Mouse (Mus musculus): Measurements from ENCODE around the gene Neurod1. TPM values are rescaled to one million over a fixed set of nuclear protein-coding genes. Genes with fewer than 3 reads are reported as not detected.

The Neurod1 gene
- polyA plus RNA-seq, 1 experiment from 2014 or later: 23.6 TPM

DNA sequence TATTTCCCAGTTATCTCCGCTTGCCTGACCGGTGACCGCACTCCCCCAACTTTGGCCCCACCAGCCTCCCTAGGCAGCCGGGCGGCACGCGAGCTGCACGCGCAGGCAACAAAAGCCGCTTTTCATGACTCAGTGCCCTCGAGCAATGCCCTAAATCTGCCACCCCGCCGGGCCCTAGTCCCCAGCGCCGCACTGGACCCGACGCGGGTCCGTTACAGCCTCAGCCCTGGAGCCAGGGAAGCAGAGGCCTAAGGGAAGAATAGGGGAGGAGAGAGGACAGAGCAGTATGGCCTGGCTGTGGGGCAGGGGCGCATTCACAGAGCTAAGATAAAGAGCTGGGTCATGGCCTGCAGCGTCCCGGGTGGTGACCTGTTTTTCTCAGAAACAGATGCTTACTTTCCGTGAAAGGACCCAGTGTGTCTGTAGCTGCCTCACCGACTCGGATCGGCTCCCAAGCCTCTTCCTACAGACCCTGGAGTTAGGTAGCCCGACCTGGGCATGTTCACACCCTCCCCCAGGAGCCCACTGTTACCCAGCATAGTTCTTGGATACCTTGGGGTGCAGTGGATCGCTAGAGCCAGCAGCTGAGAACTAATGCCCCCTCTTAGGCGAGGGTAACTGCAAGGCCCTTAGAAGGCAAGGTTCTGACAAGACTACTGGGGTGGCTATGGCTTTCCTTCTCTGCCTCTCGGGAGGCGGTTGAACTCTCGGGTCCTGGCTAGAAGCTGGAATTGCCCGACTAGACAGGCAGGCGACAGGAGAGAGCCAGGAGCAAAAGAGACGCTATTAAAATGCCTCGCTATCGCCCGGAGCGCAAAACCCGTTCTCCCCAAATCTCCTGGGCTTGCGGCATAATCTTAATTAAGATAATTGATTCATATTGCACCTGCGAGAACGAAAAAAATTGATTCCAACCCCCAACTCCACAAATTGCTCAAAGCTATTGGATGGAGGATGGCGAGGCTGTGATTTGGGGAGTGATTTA lies 2.8 kb upstream of the Neurod1 start:
- ATAC-seq (ENCODE audit: low read depth): peak; percentile 32; the same call in 1 of the 2 replicates
- no peaks in the 10 kb centered on the region for H3K36me3 ChIP-seq (ENCODE audit: control insufficient read depth, insufficient read depth, low read length)
- no peak overlapping the region for H3K9ac ChIP-seq (replicated peaks; ENCODE audit: low read depth, low read length)
- peak overlapping the region; percentile 22; the same call in 1 of the 2 replicates for H3K27ac ChIP-seq (ENCODE audit: low read depth, low read length)
- no peaks in the 10 kb centered on the region for H3K9me3 ChIP-seq (ENCODE audit: control insufficient read depth, low read length)
- no peak overlapping the region for H3K4me3 ChIP-seq (ENCODE audit: low read depth, low read length)
- peaks cover 13% of the 10 kb centered on the region; the same call in 1 of the 2 replicates for H3K4me1 ChIP-seq (ENCODE audit: control insufficient read depth, insufficient read depth, low read length)
- peak overlapping the region; percentile 36 for H3K4me2 ChIP-seq (ENCODE audit: low read depth, low read length)
- H3K27me3 ChIP-seq (ENCODE audit: control insufficient read depth, insufficient read depth, low read length): peaks cover 19% of the 10 kb centered on the region
- 3% methylated on average over 44 of the region's 44 CpGs for WGBS

DNA sequence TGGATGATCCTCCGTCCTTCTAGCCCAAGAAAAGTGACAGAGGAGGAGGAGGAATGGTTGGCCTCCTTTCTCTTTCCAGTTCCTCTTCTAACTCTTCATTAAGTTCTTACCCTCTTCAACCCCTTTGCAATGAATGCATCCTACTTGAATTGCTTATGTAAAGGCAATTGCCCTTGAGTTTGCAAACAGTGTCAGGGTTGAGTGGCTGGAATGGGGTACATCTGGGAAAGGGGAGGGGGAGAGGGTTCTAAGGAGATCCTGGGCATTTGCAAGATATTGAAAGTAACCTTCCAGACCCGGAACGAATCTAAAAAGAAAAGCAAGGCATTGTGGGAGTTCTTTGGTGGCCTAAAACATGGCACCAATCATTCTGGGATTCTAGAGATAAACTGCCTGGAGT lies 1.4 kb upstream of the Neurod1 start:
- H3K27me3 ChIP-seq (ENCODE audit: control insufficient read depth, insufficient read depth, low read length): peaks cover 19% of the 10 kb centered on the region

DNA sequence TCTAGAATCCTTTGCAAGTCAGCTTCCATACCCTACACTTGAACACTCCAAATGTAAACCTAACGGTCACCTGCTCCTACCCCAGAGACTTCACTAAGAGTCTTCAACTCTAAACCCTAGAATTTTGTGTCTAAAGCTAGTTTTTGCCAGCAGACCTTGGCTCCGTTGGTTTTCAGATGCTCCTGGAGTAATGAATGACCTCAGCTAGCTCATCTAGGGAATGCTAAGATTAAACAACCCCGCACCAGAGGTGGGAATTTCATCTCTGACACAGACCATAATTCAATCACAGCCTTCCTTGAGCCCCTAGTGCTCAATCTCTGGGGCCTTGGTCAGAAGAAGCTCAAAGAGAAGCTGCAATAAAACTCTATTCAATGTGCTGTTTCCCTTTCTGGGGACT lies 883 bp upstream of the Neurod1 start:
- no peak for ATAC-seq (ENCODE audit: low read depth)
- no peak overlapping the region for H3K4me3 ChIP-seq (ENCODE audit: low read depth, low read length)
- WGBS: 40% methylated on average over 3 of the region's 3 CpGs
- no peaks in the 10 kb centered on the region for H3K36me3 ChIP-seq (ENCODE audit: control insufficient read depth, insufficient read depth, low read length)
- peaks cover 19% of the 10 kb centered on the region for H3K27me3 ChIP-seq (ENCODE audit: control insufficient read depth, insufficient read depth, low read length)
- no peak overlapping the region for H3K27ac ChIP-seq (ENCODE audit: low read depth, low read length)
- no peaks in the 10 kb centered on the region for H3K9me3 ChIP-seq (ENCODE audit: control insufficient read depth, low read length)
- no peak overlapping the region for H3K4me2 ChIP-seq (ENCODE audit: low read depth, low read length)
- H3K4me1 ChIP-seq (ENCODE audit: control insufficient read depth, insufficient read depth, low read length): peaks cover 13% of the 10 kb centered on the region; the same call in 1 of the 2 replicates
- H3K9ac ChIP-seq (replicated peaks; ENCODE audit: low read depth, low read length): no peak overlapping the region

More for the DNA sequence above, 1.4 kb upstream of the Neurod1 start:
- Histone ChIP-seq H3K4me2 (ENCODE audit: low read depth, low read length) (no peak overlapping the region), H3K4me1 (ENCODE audit: control insufficient read depth, insufficient read depth, low read length) (peaks cover 13% of the 10 kb centered on the region; the same call in 1 of the 2 replicates), H3K36me3 (ENCODE audit: control insufficient read depth, insufficient read depth, low read length) (no peaks in the 10 kb centered on the region), H3K9me3 (ENCODE audit: control insufficient read depth, low read length) (no peaks in the 10 kb centered on the region), H3K9ac (replicated peaks; ENCODE audit: low read depth, low read length) (no peak overlapping the region), H3K4me3 (ENCODE audit: low read depth, low read length) (no peak overlapping the region), H3K27ac (ENCODE audit: low read depth, low read length) (no peak overlapping the region)
- ATAC-seq (ENCODE audit: low read depth): no peak
- 20% methylated on average over 3 of the region's 3 CpGs for WGBS

DNA sequence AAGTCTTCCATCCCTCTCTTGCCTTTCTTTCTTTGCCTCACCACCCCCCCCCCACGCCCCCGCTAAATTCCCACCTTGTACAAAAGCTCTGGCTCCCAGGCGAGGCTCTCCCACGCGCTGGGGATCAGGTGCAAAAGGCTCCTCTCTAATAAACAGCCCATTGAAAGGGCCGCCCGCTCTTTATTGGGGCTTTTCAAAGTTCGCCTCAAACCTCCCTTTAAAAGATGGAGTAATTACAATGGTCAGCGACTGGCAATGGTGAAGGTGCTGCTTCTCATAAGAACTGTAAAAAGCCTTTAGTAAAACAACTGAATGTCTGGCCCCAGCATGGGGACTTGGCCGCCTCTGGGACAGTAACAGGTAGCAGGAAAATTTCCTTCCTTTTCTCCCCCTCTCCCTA lies 905 bp downstream of the Neurod1 start:
- no peak for ATAC-seq (ENCODE audit: low read depth)
- no peaks in the 10 kb centered on the region for H3K9me3 ChIP-seq (ENCODE audit: control insufficient read depth, low read length)
- H3K4me1 ChIP-seq (ENCODE audit: control insufficient read depth, insufficient read depth, low read length): peaks cover 13% of the 10 kb centered on the region; the same call in 1 of the 2 replicates
- H3K4me2 ChIP-seq (ENCODE audit: low read depth, low read length): peak overlapping the region; percentile 71
- H3K9ac ChIP-seq (replicated peaks; ENCODE audit: low read depth, low read length): peak overlapping the region; percentile 16; the same call in 1 of the 2 replicates
- H3K27me3 ChIP-seq (ENCODE audit: control insufficient read depth, insufficient read depth, low read length): peaks cover 19% of the 10 kb centered on the region
- no peaks in the 10 kb centered on the region for H3K36me3 ChIP-seq (ENCODE audit: control insufficient read depth, insufficient read depth, low read length)
- WGBS: 1% methylated on average over 10 of the region's 10 CpGs
- H3K27ac ChIP-seq (ENCODE audit: low read depth, low read length): no peak overlapping the region; the same call in 1 of the 2 replicates
- H3K4me3 ChIP-seq (ENCODE audit: low read depth, low read length): peak overlapping the region; percentile 41

DNA sequence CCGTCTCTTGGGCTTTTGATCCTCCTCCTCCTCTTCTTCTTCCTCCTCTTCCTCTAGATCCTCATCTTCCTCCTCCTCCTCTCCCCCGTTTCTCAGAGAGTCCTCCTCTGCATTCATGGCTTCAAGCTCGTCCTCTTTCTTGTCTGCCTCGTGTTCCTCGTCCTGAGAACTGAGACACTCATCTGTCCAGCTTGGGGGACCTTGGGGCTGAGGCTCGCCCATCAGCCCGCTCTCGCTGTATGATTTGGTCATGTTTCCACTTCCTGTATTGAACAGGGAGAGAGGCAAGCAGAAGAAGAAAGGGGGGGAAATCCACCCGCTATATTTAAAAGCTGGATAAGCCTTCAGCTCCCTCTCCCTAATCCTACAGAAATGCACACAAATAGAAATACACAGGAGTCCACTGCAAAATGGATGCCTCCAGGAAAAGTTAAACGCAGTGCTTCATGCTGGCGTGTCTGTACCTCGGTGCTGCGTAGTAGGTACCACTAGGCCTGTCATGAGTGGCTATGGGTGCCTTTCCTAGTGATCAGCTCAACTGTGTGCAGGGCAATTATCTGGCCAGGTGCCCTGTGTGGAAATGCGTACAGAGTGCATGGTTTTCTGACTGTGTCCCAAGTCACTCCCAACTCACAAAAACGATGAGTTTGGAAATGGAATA lies 1.6 kb downstream of the Neurod1 start:
- Histone ChIP-seq H3K27me3 (ENCODE audit: control insufficient read depth, insufficient read depth, low read length) (peaks cover 17% of the 10 kb centered on the region), H3K9ac (replicated peaks; ENCODE audit: low read depth, low read length) (peak overlapping the region; percentile 53), H3K27ac (ENCODE audit: low read depth, low read length) (peak overlapping the region; percentile 66; the same call in 1 of the 2 replicates), H3K4me1 (ENCODE audit: control insufficient read depth, insufficient read depth, low read length) (peaks cover 13% of the 10 kb centered on the region; the same call in 1 of the 2 replicates), H3K4me3 (ENCODE audit: low read depth, low read length) (peak overlapping the region; percentile 41), H3K36me3 (ENCODE audit: control insufficient read depth, insufficient read depth, low read length) (no peaks in the 10 kb centered on the region), H3K9me3 (ENCODE audit: control insufficient read depth, low read length) (no peaks in the 10 kb centered on the region), H3K4me2 (ENCODE audit: low read depth, low read length) (peak overlapping the region; percentile 71)
- WGBS: 8% methylated on average over 15 of the region's 15 CpGs
- no peak for ATAC-seq (ENCODE audit: low read depth)

DNA sequence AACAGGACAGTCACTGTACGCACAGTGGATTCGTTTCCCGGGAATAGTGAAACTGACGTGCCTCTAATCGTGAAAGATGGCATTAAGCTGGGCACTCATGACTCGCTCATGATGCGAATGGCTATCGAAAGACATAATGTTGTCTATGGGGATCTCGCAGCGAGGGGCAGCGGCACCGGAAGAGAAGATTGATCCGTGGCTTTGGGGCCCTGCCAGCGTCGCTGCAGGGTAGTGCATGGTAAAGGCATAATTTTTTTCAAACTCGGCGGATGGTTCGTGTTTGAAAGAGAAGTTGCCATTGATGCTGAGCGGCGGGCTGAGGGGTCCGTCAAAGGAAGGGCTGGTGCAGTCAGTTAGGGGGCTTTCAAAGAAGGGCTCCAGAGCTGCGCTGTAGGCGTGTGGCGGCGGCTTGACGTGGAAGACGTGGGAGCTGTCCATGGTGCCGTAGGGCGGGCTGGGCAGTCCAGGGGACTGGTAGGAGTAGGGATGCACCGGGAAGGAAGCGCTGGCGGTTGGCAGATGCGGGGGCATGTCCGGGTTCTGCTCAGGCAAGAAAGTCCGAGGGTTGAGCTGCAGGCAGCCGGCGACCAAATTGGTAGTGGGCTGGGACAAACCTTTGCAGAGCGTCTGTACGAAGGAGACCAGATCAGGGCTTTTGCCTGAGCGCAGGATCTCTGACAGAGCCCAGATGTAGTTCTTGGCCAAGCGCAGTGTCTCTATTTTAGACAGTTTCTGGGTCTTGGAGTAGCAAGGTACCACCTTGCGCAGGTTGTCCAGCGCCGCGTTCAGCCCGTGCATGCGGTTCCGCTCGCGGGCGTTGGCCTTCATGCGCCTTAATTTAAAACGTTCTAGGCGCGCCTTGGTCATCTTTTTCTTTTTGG lies 2.4 kb downstream of the Neurod1 start:
- peak overlapping the region; percentile 71 for H3K4me2 ChIP-seq (ENCODE audit: low read depth, low read length)
- peak overlapping the region; percentile 66 for H3K27ac ChIP-seq (ENCODE audit: low read depth, low read length)
- 2% methylated on average over 55 of the region's 55 CpGs for whole genome bisulfite sequencing
- H3K27me3 ChIP-seq (ENCODE audit: control insufficient read depth, insufficient read depth, low read length): peaks cover 17% of the 10 kb centered on the region
- peaks cover 5% of the 10 kb centered on the region; the same call in 1 of the 2 replicates for H3K4me1 ChIP-seq (ENCODE audit: control insufficient read depth, insufficient read depth, low read length)
- no peaks in the 10 kb centered on the region for H3K9me3 ChIP-seq (ENCODE audit: control insufficient read depth, low read length)
- H3K36me3 ChIP-seq (ENCODE audit: control insufficient read depth, insufficient read depth, low read length): no peaks in the 10 kb centered on the region
- peak overlapping the region; percentile 53 for H3K9ac ChIP-seq (replicated peaks; ENCODE audit: low read depth, low read length)
- H3K4me3 ChIP-seq (ENCODE audit: low read depth, low read length): peak overlapping the region; percentile 41
- peak; percentile 63; the same call in 1 of the 2 replicates for ATAC-seq (ENCODE audit: low read depth)

DNA sequence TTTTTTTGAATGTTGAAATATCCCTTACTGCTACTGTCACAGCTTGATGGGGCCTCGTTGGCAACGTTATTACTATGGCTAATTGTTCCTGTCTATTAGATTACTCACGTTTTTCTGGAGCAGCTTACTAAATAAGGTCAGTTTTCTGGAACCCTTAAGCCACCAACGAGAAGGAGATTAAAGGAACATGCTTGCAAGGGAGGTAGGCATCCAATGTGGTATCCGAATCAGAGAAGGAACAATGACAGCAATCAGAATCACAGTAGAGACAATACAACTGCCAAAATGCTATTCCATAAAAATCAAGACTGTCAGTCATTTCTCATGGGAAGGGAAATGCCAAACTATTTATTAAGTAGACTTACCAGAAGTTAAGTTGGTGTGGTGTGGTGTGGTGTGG lies 5.1 kb downstream of the Neurod1 start:
- no peak overlapping the region for H3K27ac ChIP-seq (ENCODE audit: low read depth, low read length)

DNA sequence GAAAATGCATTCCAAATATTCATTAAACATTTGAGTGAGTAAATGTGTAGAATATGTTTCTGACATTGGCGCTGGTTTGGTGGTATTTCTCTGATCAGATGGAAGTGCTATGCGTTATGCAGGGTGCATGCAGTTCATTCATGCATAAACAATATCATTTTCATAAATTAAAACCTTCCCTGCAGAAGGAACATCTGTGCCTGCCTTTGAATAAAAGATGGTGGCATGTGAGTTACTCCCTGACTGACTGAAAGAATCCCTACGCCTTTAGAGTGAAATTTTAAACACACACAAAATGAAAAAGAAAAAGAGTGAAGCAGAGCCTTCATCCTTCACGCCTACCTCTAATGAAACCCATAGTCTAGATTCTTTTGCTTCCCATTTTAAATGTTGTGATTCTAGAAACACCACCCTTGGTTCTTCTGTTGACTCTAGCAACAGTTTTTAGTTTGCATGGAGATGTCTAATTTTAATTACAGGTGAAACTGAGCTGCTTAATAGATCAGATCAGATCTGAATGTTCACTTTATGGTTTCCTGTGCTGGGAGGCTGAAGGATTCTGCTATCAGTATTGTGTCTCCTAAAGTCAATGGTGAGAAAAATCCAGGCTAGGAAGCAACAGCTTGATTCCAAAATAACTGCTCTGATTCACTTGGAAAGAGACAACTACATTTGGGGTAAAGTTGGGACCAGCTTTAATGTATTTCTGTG lies 5.7 kb downstream of the Neurod1 start:
- no peak overlapping the region for H3K9ac ChIP-seq (replicated peaks; ENCODE audit: low read depth, low read length)
- H3K36me3 ChIP-seq (ENCODE audit: control insufficient read depth, insufficient read depth, low read length): no peaks in the 10 kb centered on the region
- H3K4me1 ChIP-seq (ENCODE audit: control insufficient read depth, insufficient read depth, low read length): no peaks in the 10 kb centered on the region
- no peak overlapping the region for H3K4me3 ChIP-seq (ENCODE audit: low read depth, low read length)
- H3K27ac ChIP-seq (ENCODE audit: low read depth, low read length): no peak overlapping the region
- H3K4me2 ChIP-seq (ENCODE audit: low read depth, low read length): no peak overlapping the region; the same call in 1 of the 2 replicates
- H3K9me3 ChIP-seq (ENCODE audit: control insufficient read depth, low read length): no peaks in the 10 kb centered on the region
- no peak for ATAC-seq (ENCODE audit: low read depth)
- H3K27me3 ChIP-seq (ENCODE audit: control insufficient read depth, insufficient read depth, low read length): peaks cover 5% of the 10 kb centered on the region
- 48% methylated on average over 4 of the region's 4 CpGs for WGBS

More for the DNA sequence above, 5.1 kb downstream of the Neurod1 start:
- H3K9ac ChIP-seq (replicated peaks; ENCODE audit: low read depth, low read length): no peak overlapping the region
- H3K27me3 ChIP-seq (ENCODE audit: control insufficient read depth, insufficient read depth, low read length): peaks cover 5% of the 10 kb centered on the region
- no peaks in the 10 kb centered on the region for H3K4me1 ChIP-seq (ENCODE audit: control insufficient read depth, insufficient read depth, low read length)
- no peak for ATAC-seq (ENCODE audit: low read depth)
- H3K9me3 ChIP-seq (ENCODE audit: control insufficient read depth, low read length): no peaks in the 10 kb centered on the region
- 43% methylated on average over 5 of the region's 5 CpGs for WGBS
- H3K4me2 ChIP-seq (ENCODE audit: low read depth, low read length): no peak overlapping the region
- H3K4me3 ChIP-seq (ENCODE audit: low read depth, low read length): no peak overlapping the region
- no peaks in the 10 kb centered on the region for H3K36me3 ChIP-seq (ENCODE audit: control insufficient read depth, insufficient read depth, low read length)

Data from neural tube, embryonic 14.5 days (tissue).